Mouse (Mus musculus) intestine, embryonic 16.5 days (tissue): ENCODE results near the gene Sgpp2. TPM values are rescaled to one million over a fixed set of nuclear protein-coding genes. Genes with fewer than 3 reads are reported as not detected.

ENCODE experiments used
- polyA plus RNA-seq: library from polyadenylated mRNA; unstranded; fragments of >200 nt; fragmentation: Nextera tagmentation; extraction: Ambion mirVana; gene quantifications from 2 replicates; pipeline ENCODE4 v1.2.1, GENCODE M21; 2015

Gene Sgpp2
- polyA plus RNA-seq, 1 experiment from 2014 or later: 46.4 TPM

Other genes with a start within 250 kb of the Sgpp2 start
- gene Pax3, start 113.2 kb upstream of the Sgpp2 start, polyA plus RNA-seq: not detected in 2 replicates
- gene Farsb, start 178.6 kb downstream of the Sgpp2 start, polyA plus RNA-seq: 172 and 182 TPM in 2 replicates
- gene Mogat1, start 200.6 kb downstream of the Sgpp2 start, polyA plus RNA-seq: not detected in 2 replicates
- 0.55 and 1.3 TPM in 2 replicates for gene BC035947, start 201.8 kb downstream of the Sgpp2 start, polyA plus RNA-seq